Mouse (Mus musculus) activated CD4-positive, CD25-positive, alpha-beta regulatory T cell (primary cell): Measurements from ENCODE around the gene Resf1. TPM values are rescaled to one million over a fixed set of nuclear protein-coding genes. Genes with fewer than 3 reads are reported as not detected.

ENCODE experiments used
- polyA plus RNA-seq, 2 experiments: library from polyadenylated mRNA; unstranded; fragments of 100-300 nt; shearing (Covaris generic); gene quantifications; one replicate each; pipeline ENCODE4 v1.2.1; 2017

Gene Resf1
- 100 to 1,000 TPM; 222 to 244 TPM for polyA plus RNA-seq

DNA sequence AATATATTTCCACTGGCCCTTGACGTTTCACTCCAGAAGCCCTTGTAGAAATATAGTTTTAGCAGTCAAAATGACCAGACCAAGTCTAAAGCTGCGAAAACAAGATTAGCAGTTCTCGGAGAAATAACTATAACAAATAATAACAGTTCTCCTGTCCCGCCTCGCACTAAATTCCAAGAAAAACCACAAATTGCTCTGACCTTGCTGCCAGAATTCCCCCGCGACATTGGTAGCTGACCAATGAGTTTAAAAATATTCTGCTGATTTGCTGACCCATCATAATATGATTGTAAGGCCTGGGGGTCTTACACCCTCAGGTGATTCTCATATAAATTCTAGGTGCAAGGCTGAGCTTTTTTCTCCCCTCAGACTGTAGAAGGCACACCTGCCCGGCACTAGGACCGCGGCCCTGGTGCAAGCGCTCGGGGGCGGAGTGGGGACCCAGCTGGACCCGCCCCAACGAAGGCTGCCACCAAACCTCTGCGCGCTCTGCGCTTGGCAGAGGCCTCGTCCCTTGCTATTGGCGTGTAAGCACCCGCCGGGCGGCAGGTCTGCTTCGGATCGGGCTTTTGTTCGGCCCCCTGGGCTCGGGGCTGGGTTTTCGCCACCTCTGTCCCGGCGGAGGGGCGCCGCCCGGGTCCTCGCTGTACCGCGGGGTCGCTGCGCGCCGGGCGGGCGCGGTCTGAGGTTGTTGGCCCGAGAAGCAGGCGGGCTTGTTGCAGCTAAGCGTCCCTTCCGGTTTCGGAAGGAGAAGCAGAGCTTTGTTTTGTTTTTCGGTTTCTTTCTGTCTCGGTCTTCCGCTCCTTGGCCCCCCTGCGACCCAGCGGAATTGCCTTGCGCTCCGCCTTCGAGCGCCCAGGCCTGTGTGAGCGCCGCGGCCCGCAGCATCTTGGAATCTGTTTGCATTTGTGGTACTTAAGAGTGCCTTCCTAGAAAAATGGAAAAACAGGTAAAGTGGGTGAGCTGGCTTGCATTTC lies at the start of gene Resf1:
Gene Resf1 (plus strand): TSS at position 459 of the 977 bp plus-strand sequence.

Other genes with a start within 250 kb of the Resf1 start
- 1 to 10 TPM in 1 of 2 experiments, under 1 TPM in 1; 0.99 to 1.1 TPM for gene Dennd5b, start 207.7 kb upstream of the Resf1 start, polyA plus RNA-seq
- gene Gm10203, start 179.2 kb upstream of the Resf1 start, polyA plus RNA-seq: not detected
- 10 to 100 TPM; 54.7 to 69.6 TPM for gene Etfbkmt, start 169.6 kb upstream of the Resf1 start, polyA plus RNA-seq
- gene Amn1, start 120.7 kb upstream of the Resf1 start, polyA plus RNA-seq: 10 to 100 TPM; 22.4 to 23.1 TPM
- 1 to 10 TPM; 1.7 to 3.9 TPM for gene Bicd1, start 99.5 kb downstream of the Resf1 start, polyA plus RNA-seq